Mouse (Mus musculus): Measurements from ENCODE around the gene Zfp740.
"Not testable (repeated sequence)": the region's sequence is repeated elsewhere in the genome, so short reads cannot be mapped to it uniquely, and the experiment has no call there.

Zfp740 gene

GRCm38 (mm10) chr15:102224992-102225617, 22.1 kb downstream of the Zfp740 start:
- in situ Hi-C loops (cut with MboI, MseI): no loop called here

GRCm38 (mm10) chr15:102225619-102226018, 22.6 kb downstream of the Zfp740 start:
- in situ Hi-C loops (cut with MboI, MseI): not testable (repeated sequence)

GRCm38 (mm10) chr15:102230408-102231321, 27.6 kb downstream of the Zfp740 start:
- in situ Hi-C loops (cut with MboI, MseI): loop anchor here in 1 of 2 experiments (10.0 kb wide), 1 partner anchor 1996 kb away; no protein-coding TSS in a partner anchor

- in situ Hi-C loops (cut with MboI, MseI): loop anchor here in 1 of 2 experiments (10.0 kb wide), 1 partner anchor 1997 kb away; no protein-coding TSS in a partner anchor
Observed at GRCm38 (mm10) chr15:102231748-102232147, 28.7 kb downstream of the Zfp740 start, which contains the start of gene Itgb7. Gene Itgb7, minus strand, starts transcription at chr15:102231944.

- in situ Hi-C loops (cut with MboI, MseI): loop anchor here in 1 of 2 experiments (10.0 kb wide), 1 partner anchor 1998 kb away; no protein-coding TSS in a partner anchor
Observed at GRCm38 (mm10) chr15:102232764-102233163, 29.7 kb downstream of the Zfp740 start.

- in situ Hi-C loops (cut with MboI, MseI): loop anchor here in 1 of 2 experiments (10.0 kb wide), 1 partner anchor 1999 kb away; no protein-coding TSS in a partner anchor
Observed at GRCm38 (mm10) chr15:102233896-102234295, 30.8 kb downstream of the Zfp740 start.

GRCm38 (mm10) chr15:102235371-102236027, 32.5 kb downstream of the Zfp740 start:
- in situ Hi-C loops (cut with MboI, MseI): loop anchor here in 1 of 2 experiments (10.0 kb wide), 1 partner anchor 2001 kb away; no protein-coding TSS in a partner anchor

GRCm38 (mm10) chr15:102238543-102239259, 35.7 kb downstream of the Zfp740 start:
- in situ Hi-C loops (cut with MboI, MseI): loop anchor here in 1 of 2 experiments (10.0 kb wide), 1 partner anchor 2004 kb away; no protein-coding TSS in a partner anchor

GRCm38 (mm10) chr15:102239260-102239590, 36.2 kb downstream of the Zfp740 start:
- in situ Hi-C loops (cut with MboI, MseI): loop anchor here in 1 of 2 experiments (10.0 kb wide), 1 partner anchor 2004 kb away; no protein-coding TSS in a partner anchor

- in situ Hi-C loops (cut with MboI, MseI): loop anchor here (5.0 to 10.0 kb wide), 2 partner anchors 77 to 2005 kb away; no protein-coding TSS in a partner anchor
Observed at GRCm38 (mm10) chr15:102239851-102240250, 36.8 kb downstream of the Zfp740 start.

GRCm38 (mm10) chr15:102240607-102241006, 37.6 kb downstream of the Zfp740 start:
- in situ Hi-C loops (cut with MboI, MseI): loop anchor here in 1 of 2 experiments (5.0 kb wide), 1 partner anchor 77 kb away; no protein-coding TSS in a partner anchor

GRCm38 (mm10) chr15:102242404-102243228, 39.6 kb downstream of the Zfp740 start:
- in situ Hi-C loops (cut with MboI, MseI): loop anchor here in 1 of 2 experiments (5.0 kb wide), 1 partner anchor 75 kb away; no protein-coding TSS in a partner anchor

GRCm38 (mm10) chr15:102243229-102244190, 40.5 kb downstream of the Zfp740 start:
- in situ Hi-C loops (cut with MboI, MseI): loop anchor here in 1 of 2 experiments (5.0 kb wide), 1 partner anchor 74 kb away; no protein-coding TSS in a partner anchor

GRCm38 (mm10) chr15:102244306-102245191, 41.5 kb downstream of the Zfp740 start:
- in situ Hi-C loops (cut with MboI, MseI): loop anchor here in 1 of 2 experiments (5.0 kb wide), 1 partner anchor 73 kb away; no protein-coding TSS in a partner anchor

GRCm38 (mm10) chr15:102245461-102245881, 42.4 kb downstream of the Zfp740 start:
- in situ Hi-C loops (cut with MboI, MseI): no loop called here

- in situ Hi-C loops (cut with MboI, MseI): no loop called here
Observed at GRCm38 (mm10) chr15:102245891-102246741, 43.1 kb downstream of the Zfp740 start.
